Mouse (Mus musculus): ENCODE results near the gene Fbxo44. TPM values are rescaled to one million over a fixed set of nuclear protein-coding genes. Genes with fewer than 3 reads are reported as not detected.
"Not testable (repeated sequence)": the region's sequence is repeated elsewhere in the genome, so short reads cannot be mapped to it uniquely, and the experiment has no call there.

Fbxo44 gene
- total RNA-seq, 2 experiments from 2014 or later = 98.6 to 111 TPM

DNA sequence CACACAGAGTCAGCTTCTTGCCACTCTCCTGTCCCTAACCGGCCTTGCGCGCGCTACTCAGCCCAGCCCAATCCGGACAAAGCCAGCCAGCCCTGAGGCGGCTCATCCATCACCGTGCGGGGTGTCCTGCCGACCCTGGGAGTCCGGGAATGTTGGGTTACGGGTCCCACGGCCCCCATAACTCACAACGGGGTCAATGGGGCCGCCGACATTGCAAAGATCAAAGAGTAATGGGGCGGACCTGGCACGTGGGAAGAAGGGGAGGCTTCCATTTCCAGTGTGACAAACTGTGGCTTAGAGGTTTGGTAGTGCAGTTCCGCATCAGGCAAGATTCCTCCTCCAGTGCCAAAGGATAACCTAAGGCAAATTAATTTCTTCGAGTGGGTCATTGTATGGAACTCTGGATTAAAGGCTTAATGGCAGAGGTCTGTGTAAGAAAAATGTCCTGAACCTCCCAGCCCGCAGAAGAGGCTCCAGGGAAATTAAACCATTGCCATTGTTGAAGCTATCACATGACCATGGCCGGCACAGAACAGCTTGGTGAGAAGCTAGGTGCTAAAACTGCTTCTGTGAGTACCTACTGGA is 28.7 kb downstream of the Fbxo44 start:
- DNase-seq (ENCODE audit: low spot score in 2 of 2) = no peak

DNA sequence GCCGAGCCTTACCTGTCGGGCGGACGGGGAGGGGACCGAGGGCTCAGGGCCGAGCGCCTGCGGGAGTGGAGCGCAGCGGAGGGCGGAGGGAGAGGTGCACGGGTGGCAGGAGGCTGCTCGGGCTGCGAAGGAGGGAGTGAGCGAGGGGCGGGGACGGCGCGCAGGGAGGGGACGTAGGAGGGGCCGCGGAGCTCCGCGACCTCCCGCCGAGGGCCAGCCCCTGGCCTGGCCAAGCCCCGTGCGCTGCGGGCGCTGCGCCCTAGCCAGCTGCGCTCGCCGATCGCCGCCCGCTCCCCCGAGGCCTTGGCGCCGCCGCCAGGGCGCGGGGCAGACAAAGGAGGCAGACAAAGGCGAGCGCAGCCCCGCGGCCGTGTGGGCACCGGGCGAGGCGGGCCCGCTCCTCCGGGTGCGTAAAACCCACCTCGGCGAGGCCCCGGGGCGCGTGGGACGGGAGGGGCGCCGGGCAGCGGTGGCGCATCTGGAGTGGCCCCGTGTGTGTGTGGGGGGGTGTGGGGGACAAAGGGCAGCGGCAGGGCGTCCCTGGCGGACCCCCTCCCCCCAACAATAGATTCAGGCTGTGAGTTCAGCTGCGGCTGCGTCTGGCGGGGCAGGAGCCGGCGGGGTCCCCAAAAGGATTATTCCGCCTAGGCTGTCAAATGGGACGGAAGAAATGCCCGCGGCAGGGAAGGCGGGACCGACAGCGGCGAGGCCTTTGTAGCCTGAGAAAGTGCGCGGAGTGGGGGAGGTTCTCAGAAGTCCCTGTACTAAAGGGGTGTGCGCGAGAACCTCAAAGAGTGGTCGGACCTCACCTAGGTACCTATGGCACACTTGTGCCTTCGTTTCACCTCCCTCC is 29.5 kb downstream of the Fbxo44 start, which contains the start of gene Draxin:
Draxin (minus strand) TSS at position 138 of the 853 bp plus-strand sequence.
- no peak for DNase-seq (ENCODE audit: low spot score in 2 of 2)

DNA sequence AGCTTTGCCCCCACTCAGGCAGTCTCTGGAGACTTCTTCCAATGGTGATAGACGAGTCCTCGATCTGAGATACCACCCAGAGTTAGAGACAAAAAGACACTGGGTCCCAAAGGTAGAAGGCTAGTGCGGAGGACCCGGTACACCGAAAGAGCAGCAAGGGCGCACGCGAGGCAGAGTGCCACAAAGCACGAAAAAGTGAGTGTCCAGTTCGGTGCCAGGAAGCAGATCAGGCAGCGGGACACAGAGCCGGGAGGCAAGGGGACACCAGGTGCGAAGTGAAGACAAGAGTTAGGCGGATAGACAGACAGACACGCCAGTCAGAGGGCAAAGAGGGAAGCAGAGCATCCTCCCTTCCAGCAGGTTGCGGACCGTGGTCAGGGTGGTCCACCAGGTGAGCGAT is 30.1 kb downstream of the Fbxo44 start, which contains the start of gene Mad2l2:
Mad2l2 (plus strand) TSS at position 252 of the 400 bp plus-strand sequence.
- no peak for DNase-seq (ENCODE audit: low spot score in 2 of 2)

DNA sequence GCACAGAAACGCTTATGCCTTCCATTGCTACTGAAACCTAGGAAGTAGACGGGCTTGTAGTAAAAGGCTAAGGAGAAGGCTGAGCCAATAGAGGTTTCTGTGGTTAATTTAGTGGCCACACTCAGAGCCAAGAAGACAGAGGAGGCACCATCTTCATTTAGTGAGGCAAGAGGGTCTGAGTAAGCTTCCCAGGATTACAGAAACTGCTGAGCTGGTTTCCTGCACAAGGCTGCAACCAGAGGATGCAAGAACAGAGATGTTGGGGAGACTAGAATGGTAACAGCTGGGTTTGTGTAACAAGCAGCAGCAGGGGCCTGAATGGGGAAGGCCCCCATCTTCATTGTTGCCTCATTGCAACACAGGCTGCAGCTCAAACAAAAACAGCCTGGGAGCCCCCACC is 31.6 kb downstream of the Fbxo44 start:
- DNase-seq (ENCODE audit: low spot score in 2 of 2) = no peak

DNA sequence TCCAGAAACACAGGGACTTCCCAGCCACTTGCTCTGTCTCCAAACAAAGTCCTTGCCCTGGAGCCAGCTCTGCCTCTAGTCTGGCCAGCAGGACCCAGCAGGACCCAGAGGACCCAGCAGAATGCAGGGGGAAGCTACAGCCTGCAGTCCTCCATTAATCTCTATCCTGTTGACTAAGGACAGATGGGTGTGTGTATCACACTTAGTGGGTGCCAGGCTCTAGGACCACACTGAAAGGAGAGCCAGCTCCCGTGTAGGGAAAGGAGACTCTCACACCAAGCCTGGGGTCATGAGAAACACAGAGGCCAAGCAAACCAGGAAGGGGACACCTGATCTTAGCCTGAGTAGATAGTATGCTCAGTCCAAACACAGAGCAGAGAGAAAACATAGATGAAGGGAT is 32.0 kb downstream of the Fbxo44 start:
- no peak for DNase-seq (ENCODE audit: low spot score in 2 of 2)

DNA sequence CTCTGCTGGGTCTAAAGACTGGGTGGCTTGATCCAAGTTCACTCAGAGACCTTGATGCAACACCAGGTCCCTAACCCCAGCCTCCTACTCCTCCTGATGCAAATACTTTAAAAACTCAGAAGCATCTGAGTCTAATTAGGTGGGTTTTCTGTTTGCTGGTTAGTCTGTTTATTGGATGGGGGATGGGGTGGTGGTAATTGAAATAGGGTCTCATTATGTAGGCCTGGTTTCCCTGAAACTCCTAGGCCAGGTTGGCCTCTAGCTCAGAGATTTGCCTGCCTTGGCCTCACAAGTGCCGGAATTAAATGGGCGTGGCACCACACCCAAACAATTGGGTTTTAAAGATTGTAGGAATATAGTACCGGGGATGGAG is 37.6 kb downstream of the Fbxo44 start:
- no peak for DNase-seq (ENCODE audit: low spot score in 2 of 2)

DNA sequence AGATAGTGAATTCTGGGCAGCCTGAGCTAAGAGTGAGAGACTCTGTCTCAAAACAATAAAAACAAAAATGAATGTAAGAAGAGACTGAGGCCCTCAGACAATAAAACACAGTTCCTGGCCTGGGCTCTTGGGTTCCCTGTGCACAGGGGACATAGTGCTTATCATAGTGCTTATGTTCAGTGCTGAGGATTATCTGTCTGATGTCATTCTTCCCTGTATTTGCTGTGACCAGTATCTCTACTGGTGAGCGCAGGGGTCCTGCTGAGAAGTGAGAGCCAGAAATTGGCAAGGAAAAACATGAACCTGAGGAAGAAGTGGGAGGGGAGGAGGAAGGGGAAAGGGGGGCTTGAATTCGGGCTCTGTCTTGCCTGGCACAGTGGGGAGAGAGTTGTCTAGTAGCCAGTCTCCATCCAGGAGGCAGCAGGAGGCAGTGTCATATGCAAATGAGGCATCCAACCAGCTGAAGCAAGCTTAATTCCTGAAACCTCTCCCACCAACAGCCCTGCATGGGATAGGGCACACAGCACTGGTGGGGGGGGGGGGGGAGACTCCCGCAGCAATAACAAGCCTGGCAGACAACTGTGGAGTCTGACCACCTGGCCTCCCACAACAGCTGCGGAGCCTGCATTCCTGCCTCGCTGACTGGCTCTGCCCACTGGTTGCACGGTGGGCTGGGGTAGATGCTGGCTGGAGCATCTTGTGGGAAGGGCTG is 38.1 kb downstream of the Fbxo44 start:
- no peak for DNase-seq (ENCODE audit: low spot score in 2 of 2)

DNA sequence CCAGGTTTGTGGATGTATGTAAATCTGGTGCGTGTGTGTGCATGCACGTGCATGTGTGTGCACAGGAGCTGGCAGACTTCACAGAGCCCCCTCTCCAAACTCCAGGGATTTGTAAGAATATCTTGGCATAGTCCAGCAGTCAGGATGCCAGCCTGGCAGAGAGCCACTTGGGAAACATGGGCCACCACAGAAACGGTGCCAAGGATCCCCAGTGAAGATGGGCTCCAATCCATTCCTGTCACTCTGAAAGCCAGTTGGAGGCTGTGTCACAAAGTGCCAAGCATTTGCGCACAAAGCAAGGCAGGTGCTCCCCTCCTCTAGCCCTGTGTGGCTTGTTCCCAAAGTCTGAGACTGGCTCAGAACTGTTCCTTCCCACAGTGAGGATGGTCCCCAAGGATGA is 38.9 kb downstream of the Fbxo44 start:
- DNase-seq (ENCODE audit: low spot score in 2 of 2) = peak; percentile 91 to 96

DNA sequence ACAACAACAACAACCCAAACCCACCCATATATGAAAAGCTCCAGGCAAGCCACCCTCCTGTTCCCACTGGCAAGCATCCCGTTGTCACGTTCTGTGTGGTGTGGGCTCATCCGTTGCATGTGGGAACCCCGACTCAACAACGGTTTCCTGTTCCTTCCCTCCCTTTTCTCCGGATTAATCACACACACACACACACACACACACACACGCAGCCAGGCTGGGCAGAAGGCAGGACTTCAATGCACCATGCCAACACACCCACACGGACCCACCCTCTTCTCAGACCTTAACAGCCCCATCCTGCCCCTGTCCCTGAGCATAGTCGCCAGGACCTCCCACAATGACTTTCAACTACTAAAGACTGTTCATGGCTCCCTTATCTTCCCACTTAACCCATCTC is 39.7 kb downstream of the Fbxo44 start:
- no peak for DNase-seq (ENCODE audit: low spot score in 2 of 2)

DNA sequence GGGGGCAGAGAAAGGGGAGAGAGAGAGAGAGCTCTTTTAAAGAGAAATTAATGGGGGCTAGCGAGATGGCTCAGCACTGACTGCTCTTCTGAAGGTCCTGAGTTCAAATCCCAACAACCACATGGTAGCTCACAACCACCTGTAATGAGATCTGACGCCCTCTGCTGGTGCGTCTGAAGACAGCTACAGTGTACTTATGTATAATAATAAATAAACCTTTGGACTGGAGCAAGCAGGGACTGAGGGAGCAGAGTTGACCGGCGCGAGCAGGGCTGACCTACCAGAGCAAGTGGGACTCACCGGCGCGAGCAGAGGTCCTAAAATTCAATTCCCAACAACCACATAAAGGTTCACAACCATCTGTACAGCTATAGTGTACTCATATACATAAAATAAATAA is 40.7 kb downstream of the Fbxo44 start:
- not testable (repeated sequence) for DNase-seq (ENCODE audit: low spot score in 2 of 2)

DNA sequence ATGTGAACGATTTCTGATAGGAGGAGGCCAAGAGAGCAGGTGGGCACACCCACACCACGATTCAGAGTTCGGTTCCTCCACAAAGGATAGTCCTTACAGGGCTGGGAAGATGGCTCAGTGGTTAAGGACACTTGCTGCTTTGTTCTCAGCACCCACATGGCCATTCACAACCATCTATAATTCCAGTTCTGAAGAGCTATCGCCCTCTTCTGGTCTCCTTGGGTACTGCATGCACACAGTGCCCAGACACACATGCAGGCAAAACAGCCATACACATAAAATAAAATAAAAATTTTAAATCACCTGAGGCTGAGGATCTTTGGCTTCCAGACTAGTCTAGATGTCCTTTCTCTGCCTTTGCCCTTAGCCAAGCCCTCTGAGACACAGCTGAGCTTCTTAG is 42.9 kb downstream of the Fbxo44 start:
- no peak for DNase-seq (ENCODE audit: low spot score in 2 of 2)

DNA sequence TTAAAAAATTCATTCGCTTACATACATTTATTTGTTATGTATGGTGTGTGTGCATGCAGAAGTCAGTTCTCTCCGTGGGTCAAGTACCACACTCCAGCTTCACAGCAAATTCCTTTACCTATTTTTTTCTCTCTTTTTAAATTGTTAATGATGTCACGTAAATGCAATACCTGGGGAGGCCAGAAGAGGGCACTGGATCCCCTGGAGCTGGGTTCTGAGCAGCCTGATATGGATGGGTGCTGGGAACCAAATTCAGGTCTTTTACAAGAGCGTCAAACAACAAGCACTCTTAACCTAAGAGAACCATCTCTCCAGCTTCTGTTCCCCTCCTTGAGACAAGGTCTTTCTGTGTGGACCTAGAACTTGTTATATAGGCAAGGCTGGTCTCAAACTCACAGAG is 43.6 kb downstream of the Fbxo44 start:
- DNase-seq (ENCODE audit: low spot score in 2 of 2) = no peak

DNA sequence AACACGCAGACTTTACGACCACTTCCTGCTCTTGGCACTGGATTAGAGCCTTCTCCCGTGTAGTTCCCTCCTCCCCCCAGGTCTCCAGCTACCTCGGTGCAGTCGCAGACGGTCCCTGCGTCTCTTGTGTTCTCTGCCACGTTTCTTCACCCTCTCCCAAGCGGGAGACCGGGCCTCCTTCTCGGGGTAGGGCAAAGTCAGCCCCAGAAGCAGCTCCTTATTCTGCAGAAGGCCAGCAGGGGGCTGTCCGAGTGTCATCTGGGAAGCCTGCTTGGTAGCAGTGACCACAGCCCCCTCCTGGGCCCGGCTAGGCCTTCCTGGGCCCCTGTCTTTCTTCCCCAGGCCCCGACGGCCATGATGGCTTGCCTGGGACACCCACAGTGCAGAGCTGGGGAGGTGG is 44.8 kb downstream of the Fbxo44 start:
- DNase-seq (ENCODE audit: low spot score in 2 of 2) = no peak

DNA sequence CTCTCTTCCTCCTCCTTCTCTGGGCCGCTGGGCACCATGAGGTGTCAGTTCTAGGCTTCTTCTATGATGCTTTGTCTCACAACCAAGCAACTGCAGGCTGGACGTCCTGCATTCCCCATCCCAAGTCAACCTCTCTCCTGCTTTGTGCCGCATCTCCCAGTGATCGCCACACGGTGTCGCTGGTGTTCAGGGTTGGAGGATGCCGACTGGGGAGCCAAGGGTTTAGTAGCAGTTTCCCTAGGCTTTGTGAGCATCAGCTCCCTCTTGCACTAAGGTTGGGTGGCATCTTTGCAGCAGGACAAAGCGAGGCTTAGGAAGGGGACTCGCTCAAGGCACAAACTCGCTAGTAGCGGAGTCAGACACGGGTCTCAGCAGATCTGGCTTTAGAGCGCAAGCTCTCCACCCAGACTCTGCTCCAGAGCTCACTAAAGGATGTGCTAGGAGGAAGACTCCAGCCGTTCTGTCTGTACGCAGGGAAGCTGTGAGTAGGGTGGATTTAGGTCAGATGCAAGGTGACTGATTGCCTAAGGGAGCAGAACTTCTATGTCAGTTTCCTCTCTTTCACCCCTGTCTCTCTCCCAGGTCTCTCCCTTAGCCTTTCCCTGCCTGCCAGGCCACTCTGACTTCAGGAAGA is 45.4 kb downstream of the Fbxo44 start:
- DNase-seq (ENCODE audit: low spot score in 2 of 2) = peak; percentile 84 to 87

DNA sequence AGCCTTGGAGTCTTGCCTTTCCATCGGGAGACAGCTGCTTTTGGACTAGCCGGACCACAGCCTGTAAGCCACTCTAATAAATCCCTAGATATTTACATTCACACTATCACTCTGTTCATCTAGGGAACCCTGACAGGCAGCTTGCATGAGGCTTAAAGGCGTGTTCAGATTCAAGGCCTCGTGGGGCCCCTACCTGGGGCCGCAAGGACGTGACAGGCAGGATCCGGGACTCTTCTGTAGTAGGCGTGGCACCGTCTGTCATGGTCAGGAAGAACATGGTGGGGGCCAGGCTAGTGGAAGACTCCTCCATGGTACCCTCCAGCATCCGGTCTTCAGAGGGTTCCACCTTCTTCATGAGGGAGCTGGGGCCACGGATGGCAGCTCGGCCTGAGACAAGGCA is 47.8 kb downstream of the Fbxo44 start:
- no peak for DNase-seq (ENCODE audit: low spot score in 2 of 2)

DNA sequence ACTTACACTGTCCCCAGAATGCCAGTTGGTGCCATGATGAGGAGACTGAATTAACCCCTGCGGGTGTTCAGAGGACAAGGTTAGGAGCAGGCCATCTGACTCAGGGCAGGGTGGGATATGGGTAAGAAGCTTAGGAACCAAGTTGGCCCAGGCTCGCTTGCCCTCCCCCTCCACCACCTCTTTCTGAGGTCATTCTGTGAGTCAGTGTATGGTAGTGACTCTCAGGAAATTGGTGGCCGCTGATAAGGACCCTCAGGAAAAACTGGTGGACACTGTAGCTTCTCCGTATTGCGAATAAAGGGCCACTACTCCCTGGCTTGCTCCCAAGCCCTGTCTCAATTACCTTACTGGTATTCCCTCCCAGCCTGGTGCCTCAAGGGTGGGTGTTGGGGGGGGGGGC is 51.1 kb downstream of the Fbxo44 start:
- no peak for DNase-seq (ENCODE audit: low spot score in 2 of 2)

DNA sequence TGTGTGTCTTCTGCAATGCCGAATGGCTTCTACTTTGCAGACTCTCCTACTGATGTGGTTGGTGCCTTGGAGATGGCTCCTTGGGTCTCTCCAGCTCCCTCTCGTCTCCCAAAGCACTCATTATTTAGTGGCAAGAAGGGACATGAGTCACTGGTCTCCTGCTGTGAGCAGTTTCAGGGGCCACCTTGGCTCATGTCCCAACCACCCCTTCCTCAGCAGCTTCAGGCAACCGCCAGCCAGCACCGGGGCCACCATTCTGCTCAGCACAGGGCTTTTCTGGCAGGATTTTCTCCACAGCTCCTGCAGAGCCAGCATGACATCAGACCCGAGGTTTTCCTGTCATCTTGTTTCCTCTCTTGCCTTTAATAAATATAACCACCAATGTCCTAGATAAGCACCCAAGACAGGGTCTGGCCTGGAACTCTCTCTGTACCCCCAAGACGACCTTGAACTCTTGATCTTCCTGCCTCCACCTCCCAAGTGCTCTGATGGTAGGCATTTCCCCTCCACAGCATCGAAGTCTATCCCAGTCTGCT is 51.6 kb downstream of the Fbxo44 start:
- DNase-seq (ENCODE audit: low spot score in 2 of 2) = peak in 1 of 2 experiments; percentile 20

DNA sequence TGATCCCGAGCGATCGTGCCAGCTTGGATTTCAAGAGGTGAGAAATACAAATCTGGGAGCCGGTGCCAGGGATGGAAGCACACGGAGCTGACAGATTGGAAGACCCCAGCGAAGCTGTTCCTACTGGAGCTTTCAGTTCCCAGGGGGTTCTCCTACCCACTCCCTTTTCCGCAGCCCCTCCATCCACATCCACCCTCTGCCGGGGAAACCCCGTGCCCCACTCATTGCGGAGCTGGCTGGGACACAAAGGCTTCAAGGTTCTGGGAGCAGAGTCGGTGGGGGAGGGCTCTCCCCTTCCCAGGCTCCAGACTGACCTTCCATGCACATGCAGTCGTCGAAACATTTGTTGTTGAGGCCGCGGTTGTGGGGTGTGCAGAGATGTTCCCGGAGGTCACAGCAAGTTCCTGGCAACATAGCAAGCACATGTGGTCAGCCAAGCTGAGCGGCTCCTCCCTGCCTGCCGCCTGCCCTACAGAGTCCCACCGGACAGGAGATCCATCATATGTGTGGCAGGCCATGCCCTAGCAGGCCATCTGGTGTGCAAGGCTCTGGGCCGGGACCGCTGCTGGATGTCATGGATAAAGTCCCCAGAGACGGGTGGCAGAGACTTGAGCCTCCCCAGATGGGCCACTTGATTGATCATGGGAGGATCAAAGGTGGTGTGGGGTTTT is 52.5 kb downstream of the Fbxo44 start:
- peak; percentile 51 to 73 for DNase-seq (ENCODE audit: low spot score in 2 of 2)

DNA sequence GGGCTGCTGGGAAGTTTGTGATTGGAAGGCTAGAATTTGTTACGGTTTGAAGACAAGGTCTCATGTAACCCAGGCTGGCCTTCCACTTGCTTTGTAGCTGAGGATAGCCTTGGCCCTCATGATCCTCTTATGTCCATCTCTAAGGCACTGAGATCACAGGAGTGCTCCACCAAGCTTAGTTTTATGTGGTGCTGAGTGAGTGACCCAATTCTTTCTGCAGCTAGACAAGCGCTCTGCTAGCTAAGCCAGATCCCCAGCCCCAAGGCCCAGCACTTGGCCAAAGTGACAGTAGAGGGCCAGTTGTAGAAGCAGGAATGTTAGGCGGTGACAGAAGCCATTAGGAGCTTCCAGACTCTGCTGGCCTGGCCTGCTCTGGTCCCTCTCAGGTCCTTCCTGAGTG is 56.1 kb downstream of the Fbxo44 start:
- DNase-seq (ENCODE audit: low spot score in 2 of 2) = no peak
